Mouse (Mus musculus) stomach, embryonic 16.5 days (tissue): ENCODE results near the gene Syne3. TPM values are rescaled to one million over a fixed set of nuclear protein-coding genes. Genes with fewer than 3 reads are reported as not detected.
A peak's percentile ranks its signal among the peaks of the same experiment; 100 is the strongest.

Source experiments
- ATAC-seq: fragments of 200-750 bp; cut with Nextera tagmentation; 2 replicates; pipeline ENCODE4 v1.8.0; 2017; ENCODE audit warnings: moderate number of reproducible peaks, moderate TSS enrichment; ENCODE audit not compliant: insufficient read depth, low FRiP score
- H3K27ac ChIP-seq: fragments of 300-500 bp; sonication (generic); 2 replicates; pipeline ENCODE4 v1.5.1; 2014; ENCODE audit warnings: low read length
- H3K27me3 ChIP-seq: fragments of 300-500 bp; sonication (generic); 2 replicates; pipeline ENCODE4 v1.6.1; 2014; ENCODE audit warnings: low read length, control low read depth, mixed read lengths; ENCODE audit not compliant: control insufficient read depth, insufficient read depth
- H3K36me3 ChIP-seq: fragments of 300-500 bp; sonication (generic); 2 replicates; pipeline ENCODE4 v1.6.1; 2014; ENCODE audit warnings: low read length; ENCODE audit not compliant: control insufficient read depth, insufficient read depth
- H3K4me1 ChIP-seq: fragments of 300-500 bp; sonication (generic); 2 replicates; pipeline ENCODE4 v1.6.1; 2014; ENCODE audit warnings: low read length, control low read depth, mixed read lengths; ENCODE audit not compliant: control insufficient read depth, insufficient read depth
- H3K4me2 ChIP-seq: fragments of 300-500 bp; sonication (generic); 2 replicates; pipeline ENCODE4 v1.6.1; 2014; ENCODE audit warnings: low read depth, low read length, mixed read lengths
- H3K4me3 ChIP-seq: fragments of 300-500 bp; sonication (generic); replicated peaks from 2 replicates; pipeline ENCODE4 v1.5.1; 2014; ENCODE audit warnings: mild to moderate bottlenecking, low read length
- H3K9ac ChIP-seq: fragments of 300-500 bp; sonication (generic); 2 replicates; pipeline ENCODE4 v1.6.1; 2014; ENCODE audit warnings: low read length
- H3K9me3 ChIP-seq: fragments of 300-500 bp; sonication (generic); replicated peaks from 2 replicates; pipeline ENCODE4 v1.6.1; 2016; ENCODE audit warnings: low read length, control low read depth; ENCODE audit not compliant: control insufficient read depth
- WGBS: fragments of 180-500 bp; shearing (Covaris S2); extraction: QIAGEN DNeasy Blood & Tissue Kit; methylation state at CpG from one replicate; pipeline ENCODE4 v1.1.7; 2014; 5-methylcytosine and 5-hydroxymethylcytosine counted together
- polyA plus RNA-seq: library from polyadenylated mRNA; unstranded; fragments of >200 nt; fragmentation: Nextera tagmentation; extraction: Ambion mirVana; gene quantifications from 2 replicates; pipeline ENCODE4 v1.2.1, GENCODE M21; 2015

The Syne3 gene
- polyA plus RNA-seq, 1 experiment from 2014 or later, result 0.81 TPM

DNA sequence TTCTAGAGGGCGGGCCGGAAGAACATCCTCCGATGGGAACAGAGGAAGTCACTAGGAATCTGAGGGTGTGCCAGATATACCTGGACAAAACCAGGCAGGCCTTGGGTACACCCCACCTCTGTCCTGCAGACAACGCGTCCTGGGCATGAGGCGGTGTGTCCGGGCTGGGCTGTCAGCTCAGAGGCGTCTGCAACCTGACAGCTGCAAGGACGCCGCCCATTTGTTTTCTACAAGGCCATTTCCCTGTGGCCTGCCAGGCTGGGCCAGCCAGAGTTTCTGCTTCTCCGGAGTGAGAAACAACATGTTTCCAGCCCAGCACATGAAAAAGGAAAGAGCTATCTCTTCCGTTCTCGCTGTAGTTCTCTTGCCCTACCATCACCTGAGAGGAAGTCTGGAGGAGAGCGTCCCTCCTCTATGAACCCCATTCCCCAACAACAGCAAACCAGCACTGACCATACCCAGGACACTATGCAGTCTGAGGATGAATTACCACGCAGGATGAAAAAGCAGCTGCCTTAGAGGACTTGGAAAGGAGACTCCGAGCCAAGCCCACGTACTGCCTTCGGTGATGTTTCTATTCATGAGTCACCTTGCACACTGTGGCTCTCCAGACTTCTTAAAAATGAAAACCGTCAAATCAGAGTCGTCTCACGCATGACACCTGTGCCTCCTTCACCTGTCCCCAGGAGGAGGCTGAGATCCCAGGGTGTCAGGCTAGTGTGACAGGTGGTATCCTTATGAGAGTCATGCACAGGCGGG lies 4.5 kb downstream of the Syne3 start:
- H3K27ac ChIP-seq, result peak overlapping the region; percentile 73
- WGBS, result 69% methylated on average over 22 of the region's 22 CpGs
- no peak overlapping the region for H3K9ac ChIP-seq
- H3K4me1 ChIP-seq, result peaks cover 23% of the 10 kb centered on the region
- H3K4me2 ChIP-seq, result no peak overlapping the region
- H3K27me3 ChIP-seq, result peaks cover 14% of the 10 kb centered on the region
- ATAC-seq, result no peak
- no peak overlapping the region for H3K4me3 ChIP-seq
- no peaks in the 10 kb centered on the region for H3K9me3 ChIP-seq
- no peaks in the 10 kb centered on the region for H3K36me3 ChIP-seq

DNA sequence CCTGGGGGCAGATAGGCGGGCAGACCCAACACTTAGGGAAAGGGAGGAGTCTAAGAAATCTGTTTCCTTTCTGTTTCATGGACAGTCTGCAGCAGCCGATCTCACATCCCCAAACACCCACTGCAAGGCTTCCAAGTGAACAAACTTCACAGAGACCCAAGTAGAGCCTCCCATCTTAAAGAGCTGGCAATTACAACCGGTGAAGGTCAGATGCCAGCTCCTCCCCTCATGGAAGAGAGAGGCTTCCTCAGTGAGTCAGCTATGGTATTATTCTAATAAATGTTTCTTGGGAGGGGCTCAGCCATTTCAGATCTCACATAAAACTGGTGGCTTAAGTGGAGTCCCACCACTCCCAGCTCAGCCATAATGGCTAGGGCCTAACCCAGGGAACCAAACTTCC lies 5.9 kb downstream of the Syne3 start:
- Histone ChIP-seq H3K4me2 (no peak overlapping the region; the same call in 1 of the 2 replicates), H3K9me3 (no peaks in the 10 kb centered on the region), H3K4me3 (no peak overlapping the region), H3K27me3 (peaks cover 13% of the 10 kb centered on the region; the same call in 1 of the 2 replicates), H3K36me3 (no peaks in the 10 kb centered on the region), H3K9ac (no peak overlapping the region), H3K4me1 (peaks cover 17% of the 10 kb centered on the region), H3K27ac (no peak overlapping the region)
- ATAC-seq, result no peak
- WGBS, result 56% methylated on average over 3 of the region's 3 CpGs

DNA sequence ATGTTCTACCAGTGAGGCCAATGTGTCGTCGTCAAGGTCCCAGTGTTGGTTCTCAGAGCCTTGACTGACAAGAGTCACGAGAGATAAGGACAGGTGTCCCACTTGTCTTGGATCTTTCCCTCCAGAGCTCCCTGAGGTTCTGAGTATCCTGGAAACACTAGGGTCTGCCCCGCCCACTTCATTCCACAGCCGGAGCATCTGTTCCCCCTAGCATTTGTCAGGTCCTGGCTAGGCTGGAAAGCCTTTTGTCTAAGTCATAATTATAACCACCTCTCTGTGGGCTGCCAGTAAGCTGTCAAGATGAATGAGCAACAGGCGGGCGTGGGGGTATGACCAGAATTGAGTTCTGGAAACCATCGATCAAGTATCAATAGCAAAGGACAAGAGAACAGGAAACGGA lies 6.5 kb downstream of the Syne3 start:
- peaks cover 7% of the 10 kb centered on the region; the same call in 1 of the 2 replicates for H3K27me3 ChIP-seq
- no peak for ATAC-seq
- no peak overlapping the region for H3K9ac ChIP-seq
- H3K4me3 ChIP-seq, result no peak overlapping the region
- no peak overlapping the region for H3K27ac ChIP-seq
- WGBS, result 47% methylated on average over 9 of the region's 9 CpGs
- H3K4me1 ChIP-seq, result peaks cover 12% of the 10 kb centered on the region
- no peaks in the 10 kb centered on the region for H3K9me3 ChIP-seq
- no peak overlapping the region; the same call in 1 of the 2 replicates for H3K4me2 ChIP-seq
- no peaks in the 10 kb centered on the region for H3K36me3 ChIP-seq

DNA sequence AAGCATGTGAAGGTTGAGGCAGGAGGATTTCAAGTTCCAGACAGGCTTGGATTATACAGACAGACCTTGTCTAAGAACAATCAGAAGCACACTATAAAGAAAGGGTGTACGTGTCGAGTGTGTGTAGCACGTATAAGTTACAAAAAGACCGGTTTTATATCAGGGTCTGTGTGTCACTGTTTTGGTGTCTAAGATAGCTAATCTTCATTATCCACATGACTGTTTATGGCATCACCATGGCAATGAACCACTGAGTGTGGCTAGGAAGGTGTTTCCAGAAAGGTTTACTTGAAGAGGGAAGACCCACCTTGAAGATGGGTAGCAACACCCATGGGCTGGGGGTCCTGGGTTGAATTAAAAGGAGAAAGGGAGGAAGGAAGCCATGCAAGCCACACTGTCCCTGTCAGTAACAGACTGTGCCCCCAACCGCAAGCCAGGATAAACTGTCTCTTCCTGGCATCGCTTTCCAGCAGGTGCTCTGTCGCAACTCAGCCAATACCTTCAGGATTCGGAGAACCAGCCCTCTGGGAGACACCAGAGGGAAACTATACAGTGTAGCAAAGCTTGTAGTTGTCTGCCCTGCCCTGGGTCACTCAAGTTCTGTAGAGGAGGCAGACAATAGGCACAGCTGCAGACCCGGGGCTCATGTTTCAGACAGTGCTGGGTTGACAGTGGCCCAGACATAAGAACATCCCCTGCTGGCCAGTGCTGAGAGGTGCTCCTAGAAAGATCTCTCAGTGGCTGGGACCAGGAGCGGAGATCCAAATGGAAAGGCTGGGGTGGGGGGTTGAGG lies 7.1 kb downstream of the Syne3 start:
- no peak overlapping the region for H3K4me3 ChIP-seq
- ATAC-seq, result no peak
- peaks cover 11% of the 10 kb centered on the region for H3K4me1 ChIP-seq
- H3K9ac ChIP-seq, result no peak overlapping the region
- no peaks in the 10 kb centered on the region for H3K36me3 ChIP-seq
- no peak overlapping the region for H3K27ac ChIP-seq
- H3K27me3 ChIP-seq, result peaks cover 1% of the 10 kb centered on the region; the same call in 1 of the 2 replicates
- H3K9me3 ChIP-seq, result no peaks in the 10 kb centered on the region
- H3K4me2 ChIP-seq, result no peak overlapping the region
- whole genome bisulfite sequencing, result 74% methylated on average over 10 of the region's 10 CpGs

DNA sequence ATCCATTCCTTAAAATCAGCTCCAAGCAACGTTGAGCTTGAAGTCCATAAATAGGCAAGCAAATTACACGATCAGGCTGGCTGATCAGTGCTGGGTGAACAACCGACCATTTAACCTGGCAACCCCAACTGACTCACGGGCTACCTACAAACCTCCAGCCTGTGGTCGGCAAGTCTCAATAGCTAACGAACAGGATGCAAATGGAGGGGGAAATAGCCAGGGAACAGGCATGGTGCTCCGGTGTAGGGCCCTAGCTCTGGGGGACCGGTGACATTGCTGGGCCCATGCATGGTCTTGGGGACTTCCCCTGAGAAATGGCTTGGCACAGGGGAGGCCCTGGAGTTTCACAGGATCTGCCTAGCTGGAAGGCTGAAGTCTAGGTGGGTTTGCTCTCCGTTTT lies 8.3 kb downstream of the Syne3 start:
- Histone ChIP-seq H3K9ac (no peak overlapping the region), H3K4me1 (peaks cover 11% of the 10 kb centered on the region), H3K27ac (no peak overlapping the region), H3K4me3 (no peak overlapping the region), H3K27me3 (no peaks in the 10 kb centered on the region), H3K9me3 (no peaks in the 10 kb centered on the region), H3K4me2 (no peak overlapping the region), H3K36me3 (no peaks in the 10 kb centered on the region)
- no peak for ATAC-seq
- 86% methylated on average over 9 of the region's 9 CpGs for WGBS

DNA sequence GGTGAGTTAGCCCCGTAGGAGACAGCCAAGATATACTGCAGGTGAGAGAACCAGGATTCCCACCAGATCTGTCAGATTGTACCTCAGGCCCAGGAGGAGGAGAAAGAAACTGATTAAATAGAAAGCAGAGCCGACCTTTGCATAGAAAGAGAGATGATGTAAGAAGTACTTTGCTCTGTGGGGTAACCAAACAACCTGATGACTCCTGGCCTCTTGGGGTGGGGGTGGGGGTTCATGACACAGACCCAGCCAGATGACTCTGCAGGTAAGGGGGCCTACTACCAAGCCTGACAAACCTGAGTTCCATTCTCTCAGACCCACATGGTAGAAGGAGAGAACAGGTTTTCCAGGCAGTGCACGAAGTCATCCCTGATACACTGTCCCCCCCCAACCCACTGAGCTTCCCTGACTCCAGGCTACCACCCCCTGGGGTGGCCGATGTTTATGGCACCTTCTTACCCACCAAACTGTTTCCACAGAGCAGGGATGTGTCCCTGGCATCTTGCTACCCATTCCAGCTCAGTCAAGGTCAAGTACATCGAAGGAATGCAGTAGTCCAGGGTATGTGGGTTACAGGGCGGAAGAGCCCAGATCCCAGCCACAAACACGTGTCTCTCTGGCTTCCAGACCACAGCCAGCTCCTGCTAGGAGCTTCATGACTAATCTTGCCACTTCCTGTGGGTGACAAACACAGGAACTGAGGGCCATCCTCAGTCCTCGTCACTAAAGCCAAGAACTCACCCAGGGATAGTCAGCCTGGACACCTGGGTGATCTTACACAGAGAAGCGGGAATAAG lies 8.9 kb downstream of the Syne3 start:
- no peak overlapping the region for H3K4me3 ChIP-seq
- H3K36me3 ChIP-seq, result no peaks in the 10 kb centered on the region
- no peak overlapping the region for H3K27ac ChIP-seq
- H3K9me3 ChIP-seq, result no peaks in the 10 kb centered on the region
- H3K9ac ChIP-seq, result no peak overlapping the region
- WGBS, result 70% methylated on average over 9 of the region's 9 CpGs
- H3K4me2 ChIP-seq, result no peak overlapping the region
- peaks cover 11% of the 10 kb centered on the region for H3K4me1 ChIP-seq
- ATAC-seq, result no peak
- no peaks in the 10 kb centered on the region for H3K27me3 ChIP-seq

DNA sequence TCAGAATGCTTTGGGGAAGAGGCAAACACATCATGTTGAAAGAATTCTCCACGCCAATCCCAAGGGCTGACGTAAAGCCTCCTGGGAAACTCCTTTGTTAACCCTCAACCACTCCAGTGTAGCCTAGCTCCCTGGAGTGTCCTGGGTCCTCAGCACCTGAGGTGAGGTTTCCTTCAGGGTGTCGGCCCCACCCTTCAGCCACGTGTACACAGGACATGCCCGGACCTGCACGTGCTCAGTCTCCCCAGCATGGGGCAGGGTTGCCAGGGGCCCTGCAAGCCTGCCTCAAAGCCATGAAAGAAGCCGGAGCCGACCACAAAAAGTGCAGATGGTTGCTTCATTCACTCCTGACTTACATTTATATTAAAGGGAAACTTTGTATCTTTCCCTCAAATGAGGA lies 10.4 kb downstream of the Syne3 start:
- H3K4me2 ChIP-seq, result no peak overlapping the region
- H3K27ac ChIP-seq, result no peak overlapping the region
- no peaks in the 10 kb centered on the region for H3K9me3 ChIP-seq
- WGBS, result 51% methylated on average over 8 of the region's 8 CpGs
- peaks cover 11% of the 10 kb centered on the region for H3K4me1 ChIP-seq
- H3K36me3 ChIP-seq, result no peaks in the 10 kb centered on the region
- H3K4me3 ChIP-seq, result no peak overlapping the region
- ATAC-seq, result peak; percentile 61; the same call in 1 of the 2 replicates
- H3K9ac ChIP-seq, result no peak overlapping the region
- no peaks in the 10 kb centered on the region for H3K27me3 ChIP-seq

DNA sequence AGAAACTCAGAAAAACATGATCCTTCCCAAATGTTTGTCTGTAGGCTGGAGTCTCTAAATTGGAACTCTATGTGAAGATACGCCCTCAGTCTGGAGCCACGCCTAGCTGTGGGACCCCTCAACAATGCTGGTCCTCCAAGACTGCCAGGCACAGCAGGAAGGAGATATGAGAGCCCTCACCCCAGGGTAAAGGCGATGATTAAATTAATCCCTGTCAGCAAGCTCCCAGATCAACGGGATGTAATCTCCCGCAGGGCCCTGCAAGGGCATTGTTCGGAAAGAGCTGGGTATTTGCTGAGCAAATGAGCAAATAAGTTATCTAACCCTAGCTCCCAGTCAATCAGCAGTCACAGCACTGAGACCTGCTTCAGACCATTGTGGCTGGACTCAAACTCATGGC lies 11.1 kb downstream of the Syne3 start:
- Histone ChIP-seq H3K27me3 (no peaks in the 10 kb centered on the region), H3K9me3 (no peaks in the 10 kb centered on the region), H3K9ac (no peak overlapping the region), H3K4me2 (no peak overlapping the region), H3K36me3 (no peaks in the 10 kb centered on the region), H3K4me1 (peaks cover 9% of the 10 kb centered on the region), H3K4me3 (no peak overlapping the region), H3K27ac (no peak overlapping the region)
- WGBS, result 69% methylated on average over 6 of the region's 6 CpGs
- no peak for ATAC-seq
